Comparison of ENCODE assay signal across 8 mouse cellular contexts in genomic region chr4:24896829-24897228, GRCm38 (mm10). TPM values are rescaled to one million over a fixed set of nuclear protein-coding genes. Genes with fewer than 3 reads are reported as not detected.
DNase-seq lines count a peak whose midpoint lies in the region; ATAC-seq and TF ChIP-seq lines count a peak whose summit lies in the region.

No protein-coding gene starts in this region.

- H3K27ac ChIP-seq in kidney, embryonic 16.5 days (ENCODE audit: low read length): no peak overlapping the region
- H3K27ac ChIP-seq in MEL (ENCODE audit: control insufficient read depth, low read depth, low read length): no peak overlapping the region
- no peak overlapping the region for H3K27ac ChIP-seq in hindbrain, embryonic 12.5 days
- H3K27ac ChIP-seq in lung, embryonic 14.5 days (ENCODE audit: low read depth): no peak overlapping the region
- no peak overlapping the region for H3K27ac ChIP-seq in stomach, embryonic 15.5 days

- no peak overlapping the region for H3K4me2 ChIP-seq in kidney, embryonic 16.5 days (replicated peaks; ENCODE audit: low read depth, low read length)
- H3K4me2 ChIP-seq in hindbrain, embryonic 12.5 days (replicated peaks): peak overlapping the region; percentile 69; the same call in 1 of the 2 replicates
- peak overlapping the region; percentile 63; the same call in 1 of the 2 replicates for H3K4me2 ChIP-seq in lung, embryonic 14.5 days
- peak overlapping the region; percentile 88; the same call in 1 of the 2 replicates for H3K4me2 ChIP-seq in stomach, embryonic 15.5 days

- TF ChIP-seq EP300 in MEL (IDR thresholded peaks at IDR 0.05; ENCODE audit: low read depth in 1 of 2, low read length in 2 of 2): no peak

- H3K27me3 ChIP-seq in kidney, embryonic 16.5 days (ENCODE audit: insufficient read depth, low read length): no peaks in the 10 kb centered on the region
- H3K27me3 ChIP-seq in MEL (ENCODE audit: control insufficient read depth in 1 of 2, insufficient read depth in 2 of 2, low read length in 2 of 2): no peaks in the 10 kb centered on the region
- no peaks in the 10 kb centered on the region for H3K27me3 ChIP-seq in hindbrain, embryonic 12.5 days
- no peaks in the 10 kb centered on the region for H3K27me3 ChIP-seq in lung, embryonic 14.5 days (ENCODE audit: insufficient read depth, low read length)
- no peaks in the 10 kb centered on the region for H3K27me3 ChIP-seq in stomach, embryonic 15.5 days (replicated peaks)

- 0% methylated on average over 1 of the region's 1 CpGs for WGBS in kidney, embryonic 16.5 days
- 0% methylated on average over 1 of the region's 1 CpGs for WGBS in hindbrain, embryonic 12.5 days
- whole genome bisulfite sequencing in lung, embryonic 14.5 days: 2% methylated on average over 1 of the region's 1 CpGs
- WGBS in stomach, embryonic 15.5 days: 0% methylated on average over 1 of the region's 1 CpGs

- no peak for TF ChIP-seq POLR2A in MEL (IDR thresholded peaks at IDR 0.05; ENCODE audit: control insufficient read depth in 1 of 2, insufficient read depth in 1 of 2, low read depth in 1 of 2, low read length in 2 of 2, poor library complexity in 1 of 2)

- no peak overlapping the region for H3K4me3 ChIP-seq in kidney, embryonic 16.5 days (ENCODE audit: low read length)
- H3K4me3 ChIP-seq in MEL (ENCODE audit: control insufficient read depth in 1 of 2, insufficient read depth in 1 of 2, low read depth in 2 of 2, low read length in 2 of 2): peak overlapping the region in 1 of 2 experiments; percentile 55; a peak in 2 of 4 replicates
- H3K4me3 ChIP-seq in hindbrain, embryonic 12.5 days: no peak overlapping the region
- no peak overlapping the region for H3K4me3 ChIP-seq in lung, embryonic 14.5 days (ENCODE audit: low read depth, low read length)
- H3K4me3 ChIP-seq in stomach, embryonic 15.5 days (replicated peaks): no peak overlapping the region

- peak; percentile 11 for DNase-seq in kidney, adult 11 months
- DNase-seq in MEL (ENCODE audit: low read depth, low spot score): peak; percentile 81
- DNase-seq in cerebellum, postnatal 14 days: peak; percentile 39 to 62
- DNase-seq in lung, embryonic 14.5 days: peak; percentile 84
- DNase-seq in testis, postnatal 10 days (ENCODE audit: low spot score): no peak

- no peaks in the 10 kb centered on the region for H3K9me3 ChIP-seq in kidney, embryonic 16.5 days (ENCODE audit: low read length)
- H3K9me3 ChIP-seq in MEL (replicated peaks; ENCODE audit: insufficient read depth, low read length): no peaks in the 10 kb centered on the region
- H3K9me3 ChIP-seq in hindbrain, embryonic 12.5 days (replicated peaks): no peaks in the 10 kb centered on the region
- H3K9me3 ChIP-seq in lung, embryonic 14.5 days (ENCODE audit: low read depth, low read length): no peaks in the 10 kb centered on the region
- no peaks in the 10 kb centered on the region for H3K9me3 ChIP-seq in stomach, embryonic 15.5 days

- ATAC-seq in kidney, embryonic 16.5 days (ENCODE audit: low FRiP score, low TSS enrichment): no peak
- ATAC-seq in hindbrain, embryonic 12.5 days (ENCODE audit: low FRiP score): no peak
- ATAC-seq in lung, embryonic 14.5 days (ENCODE audit: insufficient read depth): no peak
- no peak for ATAC-seq in stomach, embryonic 15.5 days (ENCODE audit: insufficient read depth, low FRiP score, low read depth)

- peaks cover 18% of the 10 kb centered on the region for H3K79me2 ChIP-seq in MEL (ENCODE audit: control insufficient read depth, insufficient read depth, low read length, poor library complexity)

- TF ChIP-seq RAD21 in MEL (IDR thresholded peaks at IDR 0.05; ENCODE audit: low read depth, low read length): peak; percentile 91

- no peak overlapping the region for H3K9ac ChIP-seq in kidney, embryonic 16.5 days (replicated peaks; ENCODE audit: low read length)
- H3K9ac ChIP-seq in MEL (ENCODE audit: control insufficient read depth, low read depth, low read length, poor library complexity, severe bottlenecking): no peak overlapping the region; the same call in 1 of the 2 replicates
- H3K9ac ChIP-seq in hindbrain, embryonic 12.5 days: no peak overlapping the region
- no peak overlapping the region for H3K9ac ChIP-seq in lung, embryonic 14.5 days
- no peak overlapping the region for H3K9ac ChIP-seq in stomach, embryonic 15.5 days

- H3K4me1 ChIP-seq in kidney, embryonic 16.5 days (ENCODE audit: insufficient read depth, low read length): peaks cover 12% of the 10 kb centered on the region; the same call in 1 of the 2 replicates
- H3K4me1 ChIP-seq in MEL (ENCODE audit: control insufficient read depth in 1 of 2, insufficient read depth in 2 of 2, low read length in 2 of 2): peaks cover 2 to 5% of the 10 kb centered on the region in 2 experiments
- peaks cover 7% of the 10 kb centered on the region for H3K4me1 ChIP-seq in hindbrain, embryonic 12.5 days
- H3K4me1 ChIP-seq in lung, embryonic 14.5 days (ENCODE audit: insufficient read depth): peaks cover 5% of the 10 kb centered on the region
- H3K4me1 ChIP-seq in stomach, embryonic 15.5 days: no peaks in the 10 kb centered on the region

- H3K36me3 ChIP-seq in kidney, embryonic 16.5 days (ENCODE audit: insufficient read depth, low read length): peaks cover 9% of the 10 kb centered on the region; the same call in 1 of the 2 replicates
- no peaks in the 10 kb centered on the region; a peak in 2 of 4 replicates for H3K36me3 ChIP-seq in MEL (ENCODE audit: control insufficient read depth in 1 of 2, insufficient read depth in 2 of 2, low read length in 2 of 2)
- H3K36me3 ChIP-seq in hindbrain, embryonic 12.5 days: peaks cover 10% of the 10 kb centered on the region
- H3K36me3 ChIP-seq in lung, embryonic 14.5 days (ENCODE audit: insufficient read depth): peaks cover 15% of the 10 kb centered on the region
- no peaks in the 10 kb centered on the region for H3K36me3 ChIP-seq in stomach, embryonic 15.5 days

- peak in 2 of 3 experiments; percentile 28 to 81; a peak in 3 of 6 replicates for TF ChIP-seq CTCF in MEL (IDR thresholded peaks at IDR 0.05 in 2 of 3, conservative IDR thresholded peaks at IDR 0.05 in 1 of 3; ENCODE audit: control insufficient read depth in 1 of 3, insufficient read depth in 1 of 3, low read depth in 2 of 3, low read length in 3 of 3, poor library complexity in 1 of 3, severe bottlenecking in 1 of 3)
- TF ChIP-seq CTCF in lung, embryonic 14.5 days (IDR thresholded peaks at IDR 0.05; ENCODE audit: low read depth): peak; percentile 57

TF ChIP-seq in MEL, 35 proteins besides CTCF, POLR2A, EP300 and RAD21:
- peak; percentile 76 for TF ChIP-seq SMC3 (IDR thresholded peaks at IDR 0.05; ENCODE audit: low read depth, low read length)
- peak; percentile 68 for TF ChIP-seq ZC3H11A (IDR thresholded peaks at IDR 0.05; ENCODE audit: low read depth, low read length)
- no peak for TF ChIP-seq ELF1 (IDR thresholded peaks at IDR 0.05; ENCODE audit: low read depth, low read length)
- TF ChIP-seq TCF12 (IDR thresholded peaks at IDR 0.05; ENCODE audit: low read depth, low read length): no peak
- peak; percentile 39 for TF ChIP-seq SIN3A (IDR thresholded peaks at IDR 0.05; ENCODE audit: low read length)
- TF ChIP-seq ZNF384 (IDR thresholded peaks at IDR 0.05; ENCODE audit: low read depth, low read length): peak; percentile 76

RNA-seq across cellular contexts. Expression of gene Ndufaf4, which starts 1.1 kb away (rescaled TPM):
- 46.4 and 53.5 TPM in 2 replicates for polyA plus RNA-seq in kidney, embryonic 16.5 days (2015; fragmentation: Nextera tagmentation; extraction: Ambion mirVana)
- 33.0 and 47.5 TPM in 2 replicates for total RNA-seq in MEL (2012; rRNA removed)
- polyA plus RNA-seq in MEL (2012; ENCODE audit: insufficient read depth in 1 of 2, insufficient read length in 2 of 2, low read depth in 1 of 2, low replicate concordance in 2 of 2, missing spikeins in 1 of 2): 10 to 100 TPM in 1 of 2 experiments, not detected in 1; 69.3 TPM
- 54.2 and 58.4 TPM in 2 replicates for polyA plus RNA-seq in hindbrain, embryonic 12.5 days (2016; fragmentation: Nextera tagmentation; extraction: Ambion mirVana)
- polyA plus RNA-seq in lung, embryonic 14.5 days (2014; fragmentation: Nextera tagmentation; extraction: Ambion mirVana): 51.7 and 54.0 TPM in 2 replicates
- polyA plus RNA-seq in stomach, embryonic 15.5 days (2015; fragmentation: Nextera tagmentation; extraction: Ambion mirVana): 46.5 and 56.1 TPM in 2 replicates

RNA-seq across cellular contexts. Expression of gene Klhl32, which starts 45.9 kb away (rescaled TPM):
- 4.0 and 4.5 TPM in 2 replicates for polyA plus RNA-seq in kidney, embryonic 16.5 days (2015; fragmentation: Nextera tagmentation; extraction: Ambion mirVana)
- not detected in 2 replicates for total RNA-seq in MEL (2012; rRNA removed)
- under 1 TPM in 1 of 2 experiments, not detected in 1; 0.03 TPM for polyA plus RNA-seq in MEL (2012; ENCODE audit: insufficient read depth in 1 of 2, insufficient read length in 2 of 2, low read depth in 1 of 2, low replicate concordance in 2 of 2, missing spikeins in 1 of 2)
- polyA plus RNA-seq in hindbrain, embryonic 12.5 days (2016; fragmentation: Nextera tagmentation; extraction: Ambion mirVana): 12.9 and 13.1 TPM in 2 replicates
- polyA plus RNA-seq in lung, embryonic 14.5 days (2014; fragmentation: Nextera tagmentation; extraction: Ambion mirVana): 1.2 and 1.3 TPM in 2 replicates
- 4.4 and 4.5 TPM in 2 replicates for polyA plus RNA-seq in stomach, embryonic 15.5 days (2015; fragmentation: Nextera tagmentation; extraction: Ambion mirVana)
